Mouse (Mus musculus) lung, postnatal 0 days (tissue): ENCODE data around the gene Ceacam20. TPM values are rescaled to one million over a fixed set of nuclear protein-coding genes. Genes with fewer than 3 reads are reported as not detected.
"Not testable (repeated sequence)": the region's sequence is repeated elsewhere in the genome, so short reads cannot be mapped to it uniquely, and the experiment has no call there.

ENCODE experiments used
- ATAC-seq: fragments of 200-750 bp; cut with Nextera tagmentation; 2 replicates; pipeline ENCODE4 v1.8.0; 2017; ENCODE audit warnings: moderate library complexity
- DNase-seq: peaks from one replicate; pipeline ENCODE4 v3.0.0-alpha.2; 2016; ENCODE audit warnings: low spot score
- H3K27ac ChIP-seq: fragments of 300-500 bp; sonication (generic); 2 replicates; pipeline ENCODE4 v1.5.1; 2014; ENCODE audit warnings: antibody characterized with exemption, mild to moderate bottlenecking, low read length, mixed read lengths
- H3K27me3 ChIP-seq: fragments of 300-500 bp; sonication (generic); replicated peaks from 2 replicates; pipeline ENCODE4 v1.6.1; 2014; ENCODE audit warnings: low read length, mixed read lengths; ENCODE audit not compliant: insufficient read depth
- H3K36me3 ChIP-seq: fragments of 300-500 bp; sonication (generic); 2 replicates; pipeline ENCODE4 v1.6.1; 2014; ENCODE audit warnings: low read length, mixed read lengths; ENCODE audit not compliant: insufficient read depth
- H3K4me1 ChIP-seq: fragments of 300-500 bp; sonication (generic); 2 replicates; pipeline ENCODE4 v1.6.1; 2014; ENCODE audit warnings: antibody characterized with exemption, low read depth, low read length, mixed read lengths; ENCODE audit not compliant: insufficient read depth
- H3K4me2 ChIP-seq: fragments of 300-500 bp; sonication (generic); replicated peaks from 2 replicates; pipeline ENCODE4 v1.6.1; 2014; ENCODE audit warnings: low read depth, mild to moderate bottlenecking, low read length, moderate library complexity, mixed read lengths
- H3K4me3 ChIP-seq: fragments of 300-500 bp; sonication (generic); 2 replicates; pipeline ENCODE4 v1.5.1; 2014; ENCODE audit warnings: low read depth, low read length
- H3K9ac ChIP-seq: fragments of 300-500 bp; sonication (generic); replicated peaks from 2 replicates; pipeline ENCODE4 v1.6.1; 2014; ENCODE audit warnings: low read depth, mild to moderate bottlenecking
- H3K9me3 ChIP-seq: fragments of 300-500 bp; sonication (generic); 2 replicates; pipeline ENCODE4 v1.6.1; 2016; ENCODE audit warnings: low read length, mixed read lengths
- CTCF ChIP-seq: IDR thresholded peaks from 2 replicates; pipeline ENCODE4 v1.5.1; 2016; ENCODE audit warnings: antibody characterized with exemption, mild to moderate bottlenecking
- EP300 ChIP-seq: IDR thresholded peaks from 2 replicates; pipeline ENCODE4 v1.6.1; 2016; ENCODE audit warnings: antibody characterized with exemption, mild to moderate bottlenecking, control low read depth
- WGBS: fragments of 180-500 bp; shearing (Covaris S2); extraction: QIAGEN DNeasy Blood & Tissue Kit; methylation state at CpG from one replicate; pipeline ENCODE4 v1.1.7; 2014; 5-methylcytosine and 5-hydroxymethylcytosine counted together
- polyA plus RNA-seq: library from polyadenylated mRNA; unstranded; fragments of >200 nt; fragmentation: Nextera tagmentation; extraction: Ambion mirVana; gene quantifications from 2 replicates; pipeline ENCODE4 v1.2.1, GENCODE M21; 2015

Ceacam20 gene
- polyA plus RNA-seq, 1 experiment from 2014 or later, result not detected

DNA sequence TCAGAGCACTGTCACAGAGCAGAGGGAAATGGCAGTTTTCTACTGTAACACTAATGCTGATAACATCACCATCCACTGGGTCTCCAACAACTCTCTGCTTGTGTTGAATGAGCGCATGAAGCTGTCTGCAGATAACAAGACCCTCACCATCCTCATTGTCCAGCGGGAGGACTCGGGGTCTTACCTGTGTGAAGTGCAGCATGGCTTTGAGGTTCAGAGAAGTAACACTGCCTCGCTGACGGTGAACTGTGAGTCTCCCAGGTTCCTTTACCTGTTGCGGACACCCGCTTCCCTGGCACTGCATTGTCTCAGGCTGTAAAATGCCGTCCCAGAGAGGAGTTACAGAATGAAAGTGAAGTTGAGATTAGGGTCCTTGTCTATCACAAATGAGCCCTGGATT is 5.0 kb downstream of the Ceacam20 start:
- 93% methylated on average over 8 of the region's 8 CpGs for WGBS
- Histone ChIP-seq H3K4me3 (no peak overlapping the region), H3K4me1 (no peaks in the 10 kb centered on the region), H3K9me3 (0 out of 2 replicates have a peak, but pooled peaks cover 3% of the 10 kb centered on the region), H3K27me3 (no peaks in the 10 kb centered on the region), H3K27ac (no peak overlapping the region), H3K36me3 (no peaks in the 10 kb centered on the region), H3K4me2 (no peak overlapping the region), H3K9ac (no peak overlapping the region)
- no peak for DNase-seq
- no peak for ATAC-seq
- TF ChIP-seq CTCF (no peak), EP300 (no peak)

- TF ChIP-seq CTCF (no peak), EP300 (no peak)
- H3K4me3 ChIP-seq, result no peak overlapping the region
- WGBS, result 84% methylated on average over 4 of the region's 4 CpGs
- no peak for ATAC-seq
- 0 out of 2 replicates have a peak, but pooled peaks cover 3% of the 10 kb centered on the region for H3K9me3 ChIP-seq
- no peak for DNase-seq
- no peak overlapping the region for H3K27ac ChIP-seq
- H3K27me3 ChIP-seq, result no peaks in the 10 kb centered on the region
- H3K9ac ChIP-seq, result no peak overlapping the region
- H3K4me1 ChIP-seq, result no peaks in the 10 kb centered on the region
- H3K4me2 ChIP-seq, result no peak overlapping the region
- no peaks in the 10 kb centered on the region for H3K36me3 ChIP-seq
These were observed 6.3 kb downstream of the Ceacam20 start for GRCm38 (mm10) chr7:19971516-19971915.

DNA sequence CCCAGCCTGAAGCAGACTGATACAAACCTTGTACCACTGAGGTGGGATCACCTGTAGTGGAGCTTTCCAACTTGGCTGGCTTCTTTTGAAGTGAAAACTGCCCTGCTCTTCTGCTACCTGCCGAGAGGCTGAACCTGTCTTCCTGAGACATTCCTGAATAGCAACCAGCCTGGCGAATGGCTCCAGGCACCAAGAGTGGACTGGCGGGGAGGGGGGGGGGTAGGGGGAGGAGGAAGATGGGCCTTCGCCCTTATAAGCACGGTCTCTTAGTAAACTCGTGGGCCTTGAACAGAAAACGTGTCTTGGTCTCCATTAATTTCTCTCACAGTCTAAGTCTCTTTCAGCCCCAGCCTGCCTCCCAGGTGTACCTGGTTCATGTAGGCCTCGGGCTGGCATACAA is 26.0 kb downstream of the Ceacam20 start, which contains the start of gene Nlrp9b:
Nlrp9b (plus strand) TSS at position 301 of the 400 bp plus-strand sequence.
- DNase-seq, H3K4me1 ChIP-seq, H3K27me3 ChIP-seq, H3K27ac ChIP-seq, H3K4me2 ChIP-seq, ATAC-seq, H3K9ac ChIP-seq, H3K36me3 ChIP-seq, H3K4me3 ChIP-seq, H3K9me3 ChIP-seq: not testable (repeated sequence)
- 63% methylated on average over 7 of the region's 8 CpGs for WGBS

GRCm38 (mm10) chr7:19996721-19997120 is 31.5 kb downstream of the Ceacam20 start:
- not testable (repeated sequence) for H3K36me3 ChIP-seq, H3K27me3 ChIP-seq, DNase-seq, H3K9ac ChIP-seq, H3K27ac ChIP-seq, H3K4me2 ChIP-seq, H3K9me3 ChIP-seq, H3K4me1 ChIP-seq, H3K4me3 ChIP-seq, ATAC-seq
- 61% methylated on average over 3 of the region's 3 CpGs for WGBS

- Histone ChIP-seq H3K27me3 (no peaks in the 10 kb centered on the region), H3K4me1 (no peaks in the 10 kb centered on the region), H3K27ac (no peak overlapping the region), H3K4me2 (no peak overlapping the region), H3K36me3 (no peaks in the 10 kb centered on the region), H3K9ac (no peak overlapping the region), H3K4me3 (no peak overlapping the region), H3K9me3 (no peaks in the 10 kb centered on the region)
- no peak for TF ChIP-seq EP300
- TF ChIP-seq CTCF, result no peak
- ATAC-seq (no peak), DNase-seq (no peak)
- WGBS, result 60% methylated on average over 2 of the region's 2 CpGs
These were observed 44.8 kb downstream of the Ceacam20 start for GRCm38 (mm10) chr7:20009987-20010386.

Other genes with a start within 250 kb of the Ceacam20 start
- gene Tomm40, start 250.0 kb upstream of the Ceacam20 start, polyA plus RNA-seq, result 60.8 and 62.4 TPM in 2 replicates
- 113 and 116 TPM in 2 replicates for gene Nectin2, start 214.9 kb upstream of the Ceacam20 start, polyA plus RNA-seq
- 477 and 507 TPM in 2 replicates for gene Bcam, start 194.4 kb upstream of the Ceacam20 start, polyA plus RNA-seq
- gene Cblc, start 168.6 kb upstream of the Ceacam20 start, polyA plus RNA-seq, result 18.4 and 23.9 TPM in 2 replicates
- 8.3 and 20.0 TPM in 2 replicates for gene Bcl3, start 142.6 kb upstream of the Ceacam20 start, polyA plus RNA-seq
- gene Gm19345, start 113.4 kb upstream of the Ceacam20 start, polyA plus RNA-seq, result 0.12 and 0.24 TPM in 2 replicates
- 0.13 and 0.18 TPM in 2 replicates for gene Ceacam16, start 104.1 kb upstream of the Ceacam20 start, polyA plus RNA-seq
- gene Ceacam19, start 77.4 kb upstream of the Ceacam20 start, polyA plus RNA-seq, result 0.04 TPM in 1 of 2 replicates, not detected in the other
- 20.8 and 24.3 TPM in 2 replicates for gene Pvr, start 44.3 kb upstream of the Ceacam20 start, polyA plus RNA-seq
- 0.70 and 0.90 TPM in 2 replicates for gene Igsf23, start 14.7 kb upstream of the Ceacam20 start, polyA plus RNA-seq
- 0.06 TPM in 1 of 2 replicates, not detected in the other for gene Nlrp9b, start 26.1 kb downstream of the Ceacam20 start, polyA plus RNA-seq
- not detected in 2 replicates for gene Vmn1r91, start 134.3 kb downstream of the Ceacam20 start, polyA plus RNA-seq
- not detected in 2 replicates for gene Gm16442, start 157.2 kb downstream of the Ceacam20 start, polyA plus RNA-seq
- not detected in 2 replicates for gene Vmn1r93, start 173.7 kb downstream of the Ceacam20 start, polyA plus RNA-seq
- not detected in 2 replicates for gene Vmn1r94, start 203.0 kb downstream of the Ceacam20 start, polyA plus RNA-seq
- gene Vmn1r95, start 228.3 kb downstream of the Ceacam20 start, polyA plus RNA-seq, result not detected in 2 replicates
- not detected in 2 replicates for gene Gm6164, start 240.2 kb downstream of the Ceacam20 start, polyA plus RNA-seq